Mouse (Mus musculus) hindbrain, embryonic 11.5 days (tissue): Measurements from ENCODE around the gene Ick. TPM values are rescaled to one million over a fixed set of nuclear protein-coding genes. Genes with fewer than 3 reads are reported as not detected.

ENCODE experiments used
- polyA plus RNA-seq: library from polyadenylated mRNA; unstranded; fragments of >200 nt; fragmentation: Nextera tagmentation; extraction: Ambion mirVana; gene quantifications from 2 replicates; pipeline ENCODE4 v1.2.1, GENCODE M21; 2014

Gene Ick
- polyA plus RNA-seq, 1 experiment from 2014 or later: 36.4 TPM

Other genes with a start within 250 kb of the Ick start
- 85.1 and 91.5 TPM in 2 replicates for gene Elovl5, start 191.8 kb upstream of the Ick start, polyA plus RNA-seq
- gene Gcm1, start 57.3 kb upstream of the Ick start, polyA plus RNA-seq: 0.10 TPM in 1 of 2 replicates, not detected in the other
- gene Fbxo9, start 127 bp upstream of the Ick start, polyA plus RNA-seq: 35.5 and 36.9 TPM in 2 replicates
- gene Gsta4, start 73.6 kb downstream of the Ick start, polyA plus RNA-seq: 44.0 and 46.4 TPM in 2 replicates
- not detected in 2 replicates for gene Gsta1, start 121.5 kb downstream of the Ick start, polyA plus RNA-seq
- not detected in 2 replicates for gene Gm3776, start 147.9 kb downstream of the Ick start, polyA plus RNA-seq
- gene Gm10639, start 180.7 kb downstream of the Ick start, polyA plus RNA-seq: not detected in 2 replicates
- not detected in 2 replicates for gene Omt2a, start 205.6 kb downstream of the Ick start, polyA plus RNA-seq
- gene Omt2b, start 218.4 kb downstream of the Ick start, polyA plus RNA-seq: not detected in 2 replicates
- not detected in 2 replicates for gene Gsta2, start 246.6 kb downstream of the Ick start, polyA plus RNA-seq